In genomic region chr3:143509531-143509930, GRCm38 (mm10) we compare ENCODE assay signal across 17 mouse cellular contexts.
DNase-seq lines count a peak whose midpoint lies in the region; ATAC-seq lines count a peak whose summit lies in the region.
"Had no signal": no experiment of that assay in that cellular context is flagged by ENCODE, and none has a peak within 500 bp of the region (broad histone marks: within the 10 kb centered on the region; RNA-seq: fewer than 3 reads in every experiment).

No protein-coding gene starts in this region.

- H3K4me2 ChIP-seq in heart, embryonic 13.5 days, result no peak overlapping the region
- no peak overlapping the region for H3K4me2 ChIP-seq in neural tube, embryonic 15.5 days
- H3K4me2 ChIP-seq: midbrain, embryonic 15.5 days had no signal

- H3K4me3 ChIP-seq in heart, embryonic 13.5 days, result no peak overlapping the region
- H3K4me3 ChIP-seq in neural tube, embryonic 15.5 days (replicated peaks), result no peak overlapping the region
- H3K4me3 ChIP-seq: layer of hippocampus, adult 2 months; midbrain, embryonic 15.5 days had no signal

- H3K9me3 ChIP-seq in heart, embryonic 13.5 days, result no peaks in the 10 kb centered on the region
- no peaks in the 10 kb centered on the region for H3K9me3 ChIP-seq in neural tube, embryonic 15.5 days (replicated peaks)
- H3K9me3 ChIP-seq: midbrain, embryonic 15.5 days had no signal

- no peaks in the 10 kb centered on the region for H3K27me3 ChIP-seq in heart, embryonic 13.5 days (replicated peaks)
- no peaks in the 10 kb centered on the region for H3K27me3 ChIP-seq in neural tube, embryonic 15.5 days (replicated peaks)
- H3K27me3 ChIP-seq: midbrain, embryonic 15.5 days had no signal

- peaks cover 12% of the 10 kb centered on the region for H3K4me1 ChIP-seq in heart, embryonic 13.5 days
- H3K4me1 ChIP-seq in neural tube, embryonic 15.5 days, result 0 out of 2 replicates have a peak, but pooled peaks cover 2% of the 10 kb centered on the region
- H3K4me1 ChIP-seq: midbrain, embryonic 15.5 days had no signal

- DNase-seq in heart, postnatal 10 days, result no peak
- peak; percentile 6 for DNase-seq in ovary, postnatal 36 days (ENCODE audit: low spot score)
- DNase-seq in ovary, postnatal 10 days (ENCODE audit: low spot score), result no peak
- DNase-seq in kidney, postnatal 14 days, result no peak
- DNase-seq: adrenal gland, adult 8-10 months; cerebellum, adult 8-10 months; gastrocnemius, postnatal 14 days; kidney, adult 8-10 months; right cerebral cortex, postnatal 14 days; thymus, adult 18-20 months had no signal

- H3K36me3 ChIP-seq in heart, embryonic 13.5 days, result no peaks in the 10 kb centered on the region
- no peaks in the 10 kb centered on the region for H3K36me3 ChIP-seq in neural tube, embryonic 15.5 days
- H3K36me3 ChIP-seq: midbrain, embryonic 15.5 days had no signal

- no peak overlapping the region for H3K9ac ChIP-seq in heart, embryonic 13.5 days
- H3K9ac ChIP-seq in neural tube, embryonic 15.5 days (replicated peaks), result no peak overlapping the region
- H3K9ac ChIP-seq: midbrain, embryonic 15.5 days had no signal

- WGBS in heart, embryonic 13.5 days, result 22% methylated on average over 5 of the region's 5 CpGs
- WGBS in neural tube, embryonic 15.5 days, result 64% methylated on average over 5 of the region's 5 CpGs

- no peak for ATAC-seq in heart, embryonic 13.5 days (ENCODE audit: extremely low read depth, insufficient number of reproducible peaks, low FRiP score, low TSS enrichment)
- ATAC-seq in hematopoietic stem cell, adult 5-6 weeks (replicated peaks in 1 of 2; ENCODE audit: insufficient read depth in 1 of 2, low FRiP score in 2 of 2, low TSS enrichment in 1 of 2, low read depth in 1 of 2, poor library complexity in 2 of 2, severe bottlenecking in 2 of 2), result peak; percentile 14 to 36; a peak in 2 of 4 replicates
- no peak for ATAC-seq in neural tube, embryonic 15.5 days (ENCODE audit: low FRiP score)
- ATAC-seq: hindbrain, postnatal 0 days; midbrain, embryonic 15.5 days had no signal

- intact Hi-C loops in heart, postnatal 10 days (cut with DNase I), result loop anchor here (2.0 kb wide), 1 partner anchor 733 kb away; no protein-coding TSS in a partner anchor

- H3K27ac ChIP-seq in heart, embryonic 13.5 days (replicated peaks), result peak overlapping the region; percentile 39
- no peak overlapping the region for H3K27ac ChIP-seq in neural tube, embryonic 15.5 days (replicated peaks)
- H3K27ac ChIP-seq: hindbrain, postnatal 0 days; layer of hippocampus, adult 2 months; macrophage; midbrain, embryonic 15.5 days had no signal

Comparison
In these comparisons a context has a peak if more than half of its experiments do, and no peak if none do; other contexts are left out.
1. ATAC-seq: peak in hematopoietic stem cell, adult 5-6 weeks (2 of 2); none in heart, embryonic 13.5 days (single experiment) and neural tube, embryonic 15.5 days (single experiment).